Mouse (Mus musculus) liver, adult 2 months (tissue): ENCODE measurements at regions not wholly inside any gene's neighbourhood (a gene's known extent, or its start where the extent isn't known, plus 50 kb on each side); places are given as distances from the start of the nearest gene placed in this dataset.

Source experiments
- DNase-seq: peaks from one replicate; pipeline ENCODE4 v3.0.0-alpha.2; 2011; ENCODE audit warnings: low read depth, low spot score; ENCODE audit errors: extremely low read depth
- H3K27ac ChIP-seq: fragments of 200-500 bp; replicated peaks from 2 replicates; pipeline ENCODE4 v1.5.1; 2012; ENCODE audit warnings: low read depth, mild to moderate bottlenecking, control low read depth, inconsistent platforms, low read length; ENCODE audit not compliant: insufficient read depth
- H3K27me3 ChIP-seq: fragments of 200-500 bp; 2 replicates; pipeline ENCODE4 v1.6.1; 2012; ENCODE audit warnings: mild to moderate bottlenecking, moderate library complexity, low read length, inconsistent platforms; ENCODE audit not compliant: control insufficient read depth, insufficient read depth
- H3K36me3 ChIP-seq: fragments of 200-500 bp; 2 replicates; pipeline ENCODE4 v1.6.1; 2012; ENCODE audit warnings: low read length, inconsistent platforms; ENCODE audit not compliant: control insufficient read depth, insufficient read depth
- H3K4me1 ChIP-seq: fragments of 200-500 bp; 2 replicates; pipeline ENCODE4 v1.6.1; 2011; ENCODE audit warnings: low read length; ENCODE audit not compliant: control insufficient read depth, insufficient read depth
- H3K4me3 ChIP-seq: fragments of 200-500 bp; 2 replicates; pipeline ENCODE4 v1.5.1; 2011; ENCODE audit warnings: low read depth, mild to moderate bottlenecking, control low read depth, low read length, moderate library complexity; ENCODE audit not compliant: insufficient read depth
- H3K79me2 ChIP-seq: fragments of 200-500 bp; 2 replicates; pipeline ENCODE4 v1.6.1; 2012; ENCODE audit warnings: inconsistent platforms, mild to moderate bottlenecking, low read length, moderate library complexity; ENCODE audit not compliant: control insufficient read depth, insufficient read depth
- H3K9ac ChIP-seq: fragments of 200-500 bp; 2 replicates; pipeline ENCODE4 v1.6.1; 2012; ENCODE audit warnings: low read depth, mild to moderate bottlenecking, control low read depth, inconsistent platforms, low read length
- CTCF ChIP-seq: fragments of 200-500 bp; IDR thresholded peaks from 2 replicates; pipeline ENCODE4 v1.5.1; 2011; ENCODE audit warnings: low read depth, low read length, control low read depth
- POLR2A ChIP-seq: fragments of 200-500 bp; IDR thresholded peaks from 2 replicates; pipeline ENCODE4 v1.6.1; 2011; ENCODE audit warnings: low read length, control low read depth; ENCODE audit not compliant: insufficient read depth; ENCODE audit errors: extremely low read depth
- WGBS: fragments of 180-500 bp; shearing (Covaris S2); methylation state at CpG from one replicate; pipeline ENCODE4 v1.1.7; 2018; 5-methylcytosine and 5-hydroxymethylcytosine counted together

- no peaks in the 10 kb centered on the region for H3K4me1 ChIP-seq
- no peaks in the 10 kb centered on the region for H3K27me3 ChIP-seq
- 93% methylated on average over 2 of the region's 2 CpGs for WGBS
- H3K4me3 ChIP-seq: no peak overlapping the region
- no peak for TF ChIP-seq POLR2A
- TF ChIP-seq CTCF: no peak
- DNase-seq: no peak
- H3K27ac ChIP-seq: no peak overlapping the region
- H3K79me2 ChIP-seq: no peaks in the 10 kb centered on the region
- no peaks in the 10 kb centered on the region for H3K36me3 ChIP-seq
- H3K9ac ChIP-seq: no peak overlapping the region
Observed at GRCm38 (mm10) chr10:92007891-92008290, 714.3 kb downstream of the Nedd1 start.

GRCm38 (mm10) chr10:92006467-92006866, 715.8 kb downstream of the Nedd1 start:
- Histone ChIP-seq H3K9ac (no peak overlapping the region), H3K36me3 (no peaks in the 10 kb centered on the region), H3K4me3 (no peak overlapping the region), H3K4me1 (no peaks in the 10 kb centered on the region), H3K79me2 (no peaks in the 10 kb centered on the region), H3K27ac (no peak overlapping the region), H3K27me3 (no peaks in the 10 kb centered on the region)
- DNase-seq: no peak
- WGBS: 65% methylated on average over 3 of the region's 3 CpGs
- TF ChIP-seq CTCF (no peak), POLR2A (no peak)

- WGBS: 79% methylated on average over 4 of the region's 4 CpGs
- H3K36me3 ChIP-seq: no peaks in the 10 kb centered on the region
- no peak overlapping the region for H3K4me3 ChIP-seq
- no peak overlapping the region for H3K27ac ChIP-seq
- H3K4me1 ChIP-seq: no peaks in the 10 kb centered on the region
- TF ChIP-seq CTCF: no peak
- no peak for TF ChIP-seq POLR2A
- H3K27me3 ChIP-seq: peaks cover 4% of the 10 kb centered on the region; the same call in 1 of the 2 replicates
- DNase-seq: no peak
- no peaks in the 10 kb centered on the region for H3K79me2 ChIP-seq
- H3K9ac ChIP-seq: no peak overlapping the region
Observed at GRCm38 (mm10) chr10:91991040-91991439, 731.2 kb downstream of the Nedd1 start.

GRCm38 (mm10) chr10:91988364-91988763, 733.9 kb downstream of the Nedd1 start:
- Histone ChIP-seq H3K27ac (no peak overlapping the region), H3K36me3 (no peaks in the 10 kb centered on the region), H3K4me3 (no peak overlapping the region), H3K4me1 (no peaks in the 10 kb centered on the region), H3K9ac (no peak overlapping the region), H3K79me2 (no peaks in the 10 kb centered on the region), H3K27me3 (peaks cover 4% of the 10 kb centered on the region; the same call in 1 of the 2 replicates)
- TF ChIP-seq POLR2A (no peak), CTCF (no peak)
- 69% methylated on average over 8 of the region's 8 CpGs for WGBS
- DNase-seq: no peak

- Histone ChIP-seq H3K4me3 (no peak overlapping the region), H3K27me3 (no peaks in the 10 kb centered on the region), H3K27ac (no peak overlapping the region), H3K9ac (no peak overlapping the region), H3K4me1 (no peaks in the 10 kb centered on the region), H3K36me3 (no peaks in the 10 kb centered on the region), H3K79me2 (no peaks in the 10 kb centered on the region)
- 70% methylated on average over 2 of the region's 2 CpGs for WGBS
- DNase-seq: peak; percentile 49
- TF ChIP-seq POLR2A (no peak), CTCF (no peak)
Observed at GRCm38 (mm10) chr10:91979841-91980240, 742.4 kb downstream of the Nedd1 start.

GRCm38 (mm10) chr10:91971951-91972350, 750.3 kb downstream of the Nedd1 start:
- Histone ChIP-seq H3K9ac (no peak overlapping the region), H3K36me3 (no peaks in the 10 kb centered on the region), H3K4me1 (no peaks in the 10 kb centered on the region), H3K27me3 (no peaks in the 10 kb centered on the region), H3K79me2 (no peaks in the 10 kb centered on the region), H3K27ac (no peak overlapping the region), H3K4me3 (no peak overlapping the region)
- DNase-seq: no peak
- WGBS: 75% methylated on average over 2 of the region's 2 CpGs
- no peak for TF ChIP-seq CTCF
- no peak for TF ChIP-seq POLR2A
